Mouse (Mus musculus) liver, adult 2 months (tissue): ENCODE data around the gene Lhfpl2. TPM values are rescaled to one million over a fixed set of nuclear protein-coding genes. Genes with fewer than 3 reads are reported as not detected.

Experiments used
- DNase-seq: peaks from one replicate; pipeline ENCODE4 v3.0.0-alpha.2; 2011; ENCODE audit warnings: low read depth, low spot score; ENCODE audit errors: extremely low read depth
- H3K27ac ChIP-seq: fragments of 200-500 bp; replicated peaks from 2 replicates; pipeline ENCODE4 v1.5.1; 2012; ENCODE audit warnings: low read depth, mild to moderate bottlenecking, control low read depth, inconsistent platforms, low read length; ENCODE audit not compliant: insufficient read depth
- H3K27me3 ChIP-seq: fragments of 200-500 bp; 2 replicates; pipeline ENCODE4 v1.6.1; 2012; ENCODE audit warnings: mild to moderate bottlenecking, moderate library complexity, low read length, inconsistent platforms; ENCODE audit not compliant: control insufficient read depth, insufficient read depth
- H3K36me3 ChIP-seq: fragments of 200-500 bp; 2 replicates; pipeline ENCODE4 v1.6.1; 2012; ENCODE audit warnings: low read length, inconsistent platforms; ENCODE audit not compliant: control insufficient read depth, insufficient read depth
- H3K4me1 ChIP-seq: fragments of 200-500 bp; 2 replicates; pipeline ENCODE4 v1.6.1; 2011; ENCODE audit warnings: low read length; ENCODE audit not compliant: control insufficient read depth, insufficient read depth
- H3K4me3 ChIP-seq: fragments of 200-500 bp; 2 replicates; pipeline ENCODE4 v1.5.1; 2011; ENCODE audit warnings: low read depth, mild to moderate bottlenecking, control low read depth, low read length, moderate library complexity; ENCODE audit not compliant: insufficient read depth
- H3K79me2 ChIP-seq: fragments of 200-500 bp; 2 replicates; pipeline ENCODE4 v1.6.1; 2012; ENCODE audit warnings: inconsistent platforms, mild to moderate bottlenecking, low read length, moderate library complexity; ENCODE audit not compliant: control insufficient read depth, insufficient read depth
- H3K9ac ChIP-seq: fragments of 200-500 bp; 2 replicates; pipeline ENCODE4 v1.6.1; 2012; ENCODE audit warnings: low read depth, mild to moderate bottlenecking, control low read depth, inconsistent platforms, low read length
- CTCF ChIP-seq: fragments of 200-500 bp; IDR thresholded peaks from 2 replicates; pipeline ENCODE4 v1.5.1; 2011; ENCODE audit warnings: low read depth, low read length, control low read depth
- POLR2A ChIP-seq: fragments of 200-500 bp; IDR thresholded peaks from 2 replicates; pipeline ENCODE4 v1.6.1; 2011; ENCODE audit warnings: low read length, control low read depth; ENCODE audit not compliant: insufficient read depth; ENCODE audit errors: extremely low read depth
- WGBS: fragments of 180-500 bp; shearing (Covaris S2); methylation state at CpG from one replicate; pipeline ENCODE4 v1.1.7; 2018; 5-methylcytosine and 5-hydroxymethylcytosine counted together
- polyA plus RNA-seq: library from polyadenylated mRNA; depleted of rRNA; stranded (reverse); fragments of >200 nt; gene quantifications from 2 replicates; pipeline ENCODE4 v1.2.3, GENCODE M21; 2012
- total RNA-seq: library from RNA; depleted of rRNA; stranded (reverse); fragments of >200 nt; gene quantifications from 2 replicates; pipeline ENCODE4 v1.2.3, GENCODE M21; 2014

Lhfpl2 gene
- total and polyA plus RNA-seq, 2 experiments: 4.1 to 8.7 TPM

DNA sequence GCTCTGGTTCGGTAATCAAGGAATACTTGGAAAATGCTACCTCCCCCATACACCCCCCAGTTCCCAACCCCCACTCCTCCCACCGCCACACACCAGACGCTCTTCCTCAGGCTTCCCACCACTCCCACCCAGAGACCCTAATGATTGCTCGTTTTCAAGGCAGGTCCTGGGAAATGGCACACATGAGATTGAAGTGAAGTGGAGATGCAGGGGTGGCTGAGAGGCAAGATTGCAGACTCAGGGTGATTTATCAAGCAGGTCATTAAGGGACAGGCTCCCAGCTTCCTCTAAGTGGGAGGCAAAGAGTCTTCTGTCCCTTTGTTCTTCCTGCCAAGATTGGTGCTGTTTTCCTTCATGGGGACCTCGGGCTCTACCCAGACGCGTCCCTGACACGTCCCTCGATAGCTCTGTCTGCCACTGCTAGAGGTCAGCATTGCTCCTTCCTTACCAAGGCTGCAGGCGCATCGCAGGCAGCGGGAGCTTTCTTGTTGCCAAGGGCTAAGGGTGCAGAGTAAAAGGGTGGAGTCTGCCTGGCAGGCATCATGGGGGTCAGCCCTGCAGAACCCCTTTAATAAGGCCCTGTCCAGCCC is 85.6 kb downstream of the Lhfpl2 start:
- TF ChIP-seq CTCF (peak; percentile 67), POLR2A (no peak)
- Histone ChIP-seq H3K9ac (no peak overlapping the region), H3K27me3 (no peaks in the 10 kb centered on the region), H3K36me3 (no peaks in the 10 kb centered on the region), H3K4me1 (no peaks in the 10 kb centered on the region; the same call in 1 of the 2 replicates), H3K4me3 (no peak overlapping the region), H3K79me2 (no peaks in the 10 kb centered on the region), H3K27ac (peak overlapping the region; percentile 33; the same call in 1 of the 2 replicates)
- WGBS: 41% methylated on average over 12 of the region's 12 CpGs
- peak; percentile 25 for DNase-seq

DNA sequence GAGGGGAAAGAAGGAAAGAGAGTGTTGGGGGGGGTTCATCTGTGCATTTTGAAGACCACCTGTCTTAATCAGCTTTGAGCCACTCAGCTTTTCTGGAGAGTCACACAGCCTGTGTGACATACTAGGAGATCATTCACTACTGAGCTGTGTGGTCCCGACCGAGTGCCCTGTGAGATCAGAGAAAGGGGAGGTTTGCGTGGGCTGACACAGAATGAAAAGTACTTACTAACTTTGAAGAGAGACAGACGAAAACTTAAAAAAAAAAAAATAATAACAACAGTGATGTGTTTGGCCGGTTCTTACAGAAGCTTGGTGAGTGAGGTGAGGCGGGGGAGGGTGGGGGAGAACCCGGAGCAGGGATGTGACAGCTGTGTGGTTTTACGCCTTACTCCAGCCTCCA is 86.9 kb downstream of the Lhfpl2 start:
- Histone ChIP-seq H3K9ac (no peak overlapping the region), H3K27ac (no peak overlapping the region), H3K79me2 (no peaks in the 10 kb centered on the region), H3K27me3 (no peaks in the 10 kb centered on the region), H3K4me3 (no peak overlapping the region), H3K36me3 (no peaks in the 10 kb centered on the region), H3K4me1 (no peaks in the 10 kb centered on the region; the same call in 1 of the 2 replicates)
- DNase-seq: no peak
- TF ChIP-seq POLR2A (no peak), CTCF (no peak)
- 78% methylated on average over 8 of the region's 8 CpGs for WGBS

DNA sequence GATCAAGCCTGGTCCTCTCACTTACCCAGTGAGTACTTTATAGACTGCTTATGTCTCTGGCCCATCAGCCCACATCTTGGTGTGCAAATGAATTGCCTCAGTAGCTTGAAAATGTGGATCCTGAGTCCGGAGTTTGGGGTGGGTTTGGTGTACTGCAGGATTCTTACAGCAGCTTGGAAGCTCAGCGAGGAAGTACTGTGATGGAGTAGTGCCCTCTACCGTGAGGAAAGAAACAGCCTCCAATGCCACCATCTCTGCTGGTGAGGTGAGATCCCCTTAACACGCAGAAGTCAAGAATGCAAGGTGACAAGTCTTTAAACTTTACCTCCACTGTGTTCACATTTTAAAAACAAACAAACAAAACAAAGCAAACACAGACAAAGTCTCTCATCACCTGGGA is 89.7 kb downstream of the Lhfpl2 start:
- TF ChIP-seq CTCF (peak; percentile 59), POLR2A (no peak)
- Histone ChIP-seq H3K27ac (no peak overlapping the region), H3K79me2 (no peaks in the 10 kb centered on the region), H3K36me3 (no peaks in the 10 kb centered on the region), H3K27me3 (no peaks in the 10 kb centered on the region), H3K9ac (no peak overlapping the region), H3K4me1 (no peaks in the 10 kb centered on the region; the same call in 1 of the 2 replicates), H3K4me3 (no peak overlapping the region)
- WGBS: 32% methylated on average over 4 of the region's 4 CpGs
- DNase-seq: no peak

DNA sequence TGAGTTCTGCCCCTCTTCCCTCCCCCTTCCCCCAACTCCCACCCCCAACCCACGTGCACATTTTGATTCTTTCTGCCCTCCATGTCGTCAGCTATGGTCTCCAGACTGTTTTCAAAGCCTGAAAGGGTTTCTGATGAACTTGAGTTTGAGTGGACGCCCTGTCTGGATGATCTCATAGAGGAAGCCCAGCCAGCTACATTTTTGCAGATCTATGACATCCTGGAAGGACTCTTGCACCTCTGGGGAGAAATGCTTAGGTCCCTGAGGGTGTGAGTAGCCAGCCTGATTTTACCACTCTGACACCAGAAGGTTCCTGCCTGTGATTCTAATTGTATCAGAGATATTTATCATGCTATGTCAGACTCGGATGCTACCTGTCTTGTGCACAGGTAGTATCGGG is 91.4 kb downstream of the Lhfpl2 start:
- no peak for DNase-seq
- Histone ChIP-seq H3K4me3 (no peak overlapping the region), H3K4me1 (no peaks in the 10 kb centered on the region; the same call in 1 of the 2 replicates), H3K27me3 (no peaks in the 10 kb centered on the region), H3K79me2 (no peaks in the 10 kb centered on the region), H3K36me3 (no peaks in the 10 kb centered on the region), H3K9ac (no peak overlapping the region), H3K27ac (no peak overlapping the region)
- no peak for TF ChIP-seq POLR2A
- TF ChIP-seq CTCF: no peak
- WGBS: 75% methylated on average over 5 of the region's 5 CpGs

DNA sequence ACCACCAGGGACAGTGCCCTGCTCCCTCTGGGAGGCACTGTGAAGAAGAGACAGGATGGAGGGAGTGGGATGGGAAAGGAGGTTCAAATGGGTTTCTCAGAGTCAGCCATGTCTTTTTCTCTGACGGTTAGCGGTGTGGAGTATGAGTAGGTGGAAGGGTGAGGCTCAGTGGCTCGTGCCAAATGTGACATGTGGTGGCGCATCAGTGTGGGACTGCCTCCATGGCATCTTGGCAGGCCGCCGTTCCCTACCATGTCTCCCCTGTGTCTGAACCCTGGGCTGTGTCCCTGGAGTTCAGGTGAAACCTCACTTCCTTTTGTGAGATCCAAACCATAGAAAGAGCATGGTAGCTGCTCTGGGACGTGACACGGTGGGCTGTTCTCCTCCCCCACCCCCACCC is 92.2 kb downstream of the Lhfpl2 start:
- H3K4me1 ChIP-seq: no peaks in the 10 kb centered on the region
- no peak for DNase-seq
- WGBS: 91% methylated on average over 8 of the region's 8 CpGs
- H3K27me3 ChIP-seq: no peaks in the 10 kb centered on the region
- no peaks in the 10 kb centered on the region for H3K36me3 ChIP-seq
- H3K9ac ChIP-seq: no peak overlapping the region
- TF ChIP-seq CTCF (no peak), POLR2A (no peak)
- H3K4me3 ChIP-seq: no peak overlapping the region
- H3K27ac ChIP-seq: no peak overlapping the region
- no peaks in the 10 kb centered on the region for H3K79me2 ChIP-seq

DNA sequence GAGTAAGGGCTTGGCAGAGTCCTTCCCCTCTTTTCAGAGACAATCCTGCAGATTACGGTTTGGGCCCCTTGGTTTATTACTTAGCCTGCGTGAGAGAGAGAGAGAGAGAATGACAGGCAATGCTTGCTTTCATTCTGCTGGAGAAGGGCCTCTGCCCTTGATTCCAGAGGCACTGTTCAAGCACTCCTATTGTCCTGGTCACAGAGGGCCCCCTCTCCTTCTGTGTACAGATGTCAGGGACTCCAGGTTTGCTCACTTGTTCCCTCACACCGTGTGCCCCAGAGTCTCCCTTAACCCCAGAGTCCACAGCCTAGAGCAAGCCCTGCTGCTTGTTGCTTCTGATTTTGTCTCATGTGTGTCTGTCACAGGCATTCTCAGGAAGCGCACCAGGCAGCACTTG is 93.7 kb downstream of the Lhfpl2 start:
- TF ChIP-seq POLR2A (no peak), CTCF (no peak)
- Histone ChIP-seq H3K27me3 (no peaks in the 10 kb centered on the region), H3K27ac (no peak overlapping the region), H3K4me3 (no peak overlapping the region), H3K36me3 (no peaks in the 10 kb centered on the region), H3K9ac (no peak overlapping the region), H3K4me1 (no peaks in the 10 kb centered on the region), H3K79me2 (no peaks in the 10 kb centered on the region)
- DNase-seq: no peak
- WGBS: 76% methylated on average over 4 of the region's 4 CpGs
